Mouse (Mus musculus) kidney, adult 9 months (tissue): Measurements from ENCODE around the gene Col11a2.

Source experiments
- DNase-seq: peaks from one replicate; pipeline ENCODE4 v3.0.0; 2022

Col11a2 gene

DNA sequence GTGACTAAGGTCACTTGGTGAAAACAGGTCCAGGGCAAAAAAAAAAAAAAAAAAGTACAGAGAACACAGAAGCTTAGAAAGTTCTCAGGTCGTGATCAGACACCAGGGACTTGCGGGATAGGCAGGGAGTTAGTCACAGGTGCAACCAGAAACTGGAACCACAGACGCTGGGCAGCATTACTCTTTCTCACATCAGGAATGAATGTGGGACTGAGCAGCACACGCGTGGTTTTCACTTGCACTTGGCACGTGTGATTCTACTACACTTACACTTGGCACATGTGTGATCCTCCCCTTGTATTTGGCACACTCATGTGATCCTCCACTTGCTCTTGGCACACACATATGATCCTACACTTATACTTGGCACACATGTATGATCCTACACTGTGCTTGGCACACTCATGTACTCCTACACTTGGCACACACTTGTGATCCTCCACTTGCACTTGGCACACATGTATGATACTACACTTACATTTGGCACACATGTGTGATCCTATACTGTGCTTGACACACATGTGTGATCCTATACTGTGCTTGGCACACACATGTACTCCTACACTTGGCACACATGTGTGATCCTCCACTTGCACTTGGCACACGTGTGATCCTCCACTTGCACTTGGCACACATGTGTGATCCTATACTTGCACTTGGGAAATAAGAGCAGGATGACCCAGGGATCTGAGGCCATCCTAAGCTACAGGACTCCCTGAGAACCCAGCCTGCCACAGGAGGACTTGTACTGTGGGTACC is 68.1 kb downstream of the Col11a2 start:
- DNase-seq: no peak

DNA sequence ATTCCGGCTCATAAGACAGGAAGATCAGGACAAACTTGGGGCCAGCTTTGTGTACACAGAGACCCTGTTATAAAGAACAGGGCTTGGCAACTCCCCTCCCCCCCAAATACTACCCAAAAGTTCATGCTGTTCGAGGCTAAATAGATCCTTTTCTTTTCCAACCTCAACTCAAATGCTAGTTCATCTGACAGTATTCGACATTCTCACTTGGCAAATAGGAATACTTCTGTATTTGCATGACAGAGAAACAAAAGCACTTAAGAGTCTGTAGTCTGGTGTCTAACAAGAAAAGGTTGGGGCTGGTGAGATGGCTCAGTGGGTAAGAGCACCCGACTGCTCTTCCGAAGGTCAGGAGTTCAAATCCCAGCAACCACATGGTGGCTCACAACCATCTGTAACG is 69.2 kb downstream of the Col11a2 start:
- no peak for DNase-seq

DNA sequence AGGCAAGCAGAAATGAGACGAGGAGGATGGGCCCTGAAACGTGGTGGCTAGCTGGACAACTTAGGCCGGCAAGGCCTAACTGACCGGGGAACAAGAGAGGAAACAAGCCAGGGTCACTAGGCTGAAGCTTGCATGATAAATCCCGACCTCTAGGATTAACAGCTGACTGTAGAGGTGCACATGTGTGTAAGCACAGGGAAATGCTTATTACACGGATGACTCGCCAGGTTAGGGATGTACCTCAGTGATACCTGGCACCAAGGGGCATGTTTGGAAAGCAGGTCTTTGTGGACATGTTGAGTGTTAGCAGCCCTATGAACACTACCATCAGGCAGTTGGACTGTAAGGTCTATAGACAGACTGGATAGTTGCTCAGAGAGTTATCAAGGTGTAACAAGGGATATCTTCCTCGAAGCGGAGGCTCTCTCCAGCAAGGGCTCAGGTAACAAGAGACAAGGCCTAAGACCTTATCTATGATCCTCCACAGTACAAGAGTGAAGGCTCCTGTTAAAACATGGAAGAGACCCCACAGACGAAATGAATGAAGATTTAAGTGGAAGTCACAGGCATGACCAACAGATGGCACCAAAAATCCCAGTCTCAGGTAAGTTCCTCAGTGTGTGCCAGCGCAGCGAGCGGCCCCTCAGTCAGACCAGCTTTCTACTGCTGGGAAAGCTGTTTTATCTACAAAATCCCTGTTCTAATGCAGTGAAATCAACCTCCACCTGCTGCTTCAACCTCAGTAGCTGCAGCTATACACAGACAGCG is 70.0 kb downstream of the Col11a2 start:
- no peak for DNase-seq

DNA sequence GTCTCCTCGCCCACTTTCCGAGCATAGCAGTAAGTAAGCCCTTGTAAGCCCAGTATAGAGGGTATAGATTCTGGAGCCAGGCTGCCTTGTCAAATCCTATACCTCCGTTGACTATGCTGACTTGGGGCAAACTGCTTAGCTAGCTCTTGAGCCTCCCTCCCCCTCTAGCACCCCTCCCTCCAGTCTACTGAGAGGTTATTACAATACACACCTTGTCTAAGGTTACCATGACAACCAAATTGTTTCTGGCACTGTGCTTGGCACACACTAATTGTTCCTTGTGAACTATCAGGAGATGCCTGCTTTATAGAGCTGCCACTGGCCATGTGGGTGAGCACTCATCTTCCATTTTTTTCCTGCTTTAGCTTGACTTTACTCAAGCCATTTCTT is 70.6 kb downstream of the Col11a2 start:
- no peak for DNase-seq

DNA sequence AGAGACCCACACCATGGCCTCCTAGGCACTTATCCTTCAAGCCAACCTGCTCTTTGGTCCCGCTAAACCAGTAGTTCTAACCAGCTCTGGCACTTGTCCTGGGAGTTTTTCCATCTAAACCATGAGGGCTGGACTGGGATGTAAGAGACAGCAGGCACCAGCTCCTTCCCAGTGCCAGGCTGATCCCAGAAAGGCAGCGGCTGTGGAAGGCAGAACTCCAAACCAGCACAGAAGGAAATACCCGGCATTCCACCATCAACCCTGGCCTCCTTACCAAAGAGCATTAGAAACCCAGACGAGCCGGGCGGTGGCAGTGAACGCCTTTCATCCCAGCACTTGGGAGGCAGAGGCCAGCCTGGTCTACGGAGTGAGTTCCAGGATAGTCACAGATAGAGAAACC is 71.1 kb downstream of the Col11a2 start:
- no peak for DNase-seq

DNA sequence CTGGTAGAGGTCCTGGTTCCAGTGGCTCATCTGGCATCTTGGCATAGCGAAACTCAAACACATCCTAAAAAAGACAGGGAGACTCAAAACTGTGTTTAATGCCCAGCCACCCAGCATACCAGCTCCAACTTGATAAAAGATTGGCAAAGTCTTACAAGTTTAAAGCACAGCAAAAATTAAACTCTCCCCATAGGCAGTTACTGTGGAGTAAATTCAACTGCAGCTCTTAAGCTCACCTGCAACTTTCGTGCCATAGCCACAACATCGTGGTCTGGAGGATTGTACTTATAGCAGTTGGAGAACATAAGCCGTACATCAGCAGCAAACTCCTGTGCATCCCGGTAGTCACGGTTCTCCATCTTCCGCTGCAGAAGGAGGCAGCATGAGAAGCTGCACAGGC is 74.9 kb downstream of the Col11a2 start:
- no peak for DNase-seq
